Mouse (Mus musculus) c-Kit-positive CD71-positive TER-119-negative erythroid progenitor cells, embryonic 14.5 days (primary cell): ENCODE results near the gene Pnn.
"Not testable (repeated sequence)": the region's sequence is repeated elsewhere in the genome, so short reads cannot be mapped to it uniquely, and the experiment has no call there.

Experiments
- DNase-seq: peaks from one replicate; pipeline ENCODE4 v3.0.0-alpha.2; 2013; ENCODE audit warnings: low read depth

Gene Pnn

GRCm38 (mm10) chr12:59066448-59067077, at the start of gene Pnn:
Pnn (plus strand) TSS chr12:59066884.
- peak; percentile 93 for DNase-seq

GRCm38 (mm10) chr12:59017970-59018369, 48.7 kb upstream of the Pnn start:
- DNase-seq: no peak

- no peak for DNase-seq
These were observed 46.8 kb upstream of the Pnn start for GRCm38 (mm10) chr12:59019891-59020290.

GRCm38 (mm10) chr12:59021306-59021705, 45.4 kb upstream of the Pnn start:
- DNase-seq: no peak

GRCm38 (mm10) chr12:59032101-59032500, 34.6 kb upstream of the Pnn start:
- DNase-seq: no peak

- DNase-seq: no peak
These were observed 27.3 kb upstream of the Pnn start for GRCm38 (mm10) chr12:59039162-59039970.

- DNase-seq: peak; percentile 86
These were observed 26.5 kb upstream of the Pnn start for GRCm38 (mm10) chr12:59039971-59040844.

- no peak for DNase-seq
These were observed 25.8 kb upstream of the Pnn start for GRCm38 (mm10) chr12:59040851-59041250.

GRCm38 (mm10) chr12:59052470-59052869, 14.2 kb upstream of the Pnn start:
- no peak for DNase-seq

GRCm38 (mm10) chr12:59053166-59053565, 13.5 kb upstream of the Pnn start:
- no peak for DNase-seq

- DNase-seq: no peak
These were observed 12.7 kb upstream of the Pnn start for GRCm38 (mm10) chr12:59053976-59054375.

- no peak for DNase-seq
These were observed 11.4 kb upstream of the Pnn start for GRCm38 (mm10) chr12:59055196-59055850.

- DNase-seq: no peak
These were observed 10.5 kb upstream of the Pnn start for GRCm38 (mm10) chr12:59056222-59056621.

GRCm38 (mm10) chr12:59058242-59058641, 8.4 kb upstream of the Pnn start:
- DNase-seq: not testable (repeated sequence)

- DNase-seq: no peak
These were observed 6.4 kb upstream of the Pnn start for GRCm38 (mm10) chr12:59060322-59060721.

- peak; percentile 52 for DNase-seq
These were observed 5.6 kb upstream of the Pnn start, which contains the start of gene Trappc6b for GRCm38 (mm10) chr12:59060993-59061595. Trappc6b (minus strand) TSS chr12:59061472.

- no peak for DNase-seq
These were observed 1.8 kb upstream of the Pnn start for GRCm38 (mm10) chr12:59064837-59065236.

GRCm38 (mm10) chr12:59065776-59066175, 908 bp upstream of the Pnn start:
- no peak for DNase-seq

- no peak for DNase-seq
These were observed 411 bp downstream of the Pnn start for GRCm38 (mm10) chr12:59067095-59067494.

GRCm38 (mm10) chr12:59068791-59069190, 2.1 kb downstream of the Pnn start:
- DNase-seq: no peak

GRCm38 (mm10) chr12:59072286-59072685, 5.6 kb downstream of the Pnn start:
- no peak for DNase-seq
